Mouse (Mus musculus): ENCODE data around the gene Agrn.

Gene Agrn

GRCm38 (mm10) chr4:156202462-156202893, 5.2 kb upstream of the Agrn start:
- DNase-seq (ENCODE audit: low read depth, low spot score): no peak

GRCm38 (mm10) chr4:156200623-156201475, 3.6 kb upstream of the Agrn start, which contains the start of gene Isg15:
Gene Isg15 (minus strand): TSS chr4:156200818.
- no peak for DNase-seq (ENCODE audit: low read depth, low spot score)

- no peak for DNase-seq (ENCODE audit: low read depth, low spot score)
Observed at GRCm38 (mm10) chr4:156197829-156198205, 529 bp upstream of the Agrn start.

GRCm38 (mm10) chr4:156195927-156196870, 1.1 kb downstream of the Agrn start:
- no peak for DNase-seq (ENCODE audit: low read depth, low spot score)

- DNase-seq (ENCODE audit: low read depth, low spot score): no peak
Observed at GRCm38 (mm10) chr4:156194346-156194745, 2.9 kb downstream of the Agrn start.

- no peak for DNase-seq (ENCODE audit: low read depth, low spot score)
Observed at GRCm38 (mm10) chr4:156193906-156194305, 3.4 kb downstream of the Agrn start.

GRCm38 (mm10) chr4:156193200-156193590, 4.1 kb downstream of the Agrn start:
- DNase-seq (ENCODE audit: low read depth, low spot score): no peak

GRCm38 (mm10) chr4:156192421-156193199, 4.7 kb downstream of the Agrn start:
- no peak for DNase-seq (ENCODE audit: low read depth, low spot score)

GRCm38 (mm10) chr4:156188811-156189323, 8.4 kb downstream of the Agrn start:
- DNase-seq (ENCODE audit: low read depth, low spot score): no peak

GRCm38 (mm10) chr4:156188162-156188810, 9.0 kb downstream of the Agrn start:
- DNase-seq (ENCODE audit: low read depth, low spot score): no peak

GRCm38 (mm10) chr4:156185950-156186850, 11.1 kb downstream of the Agrn start:
- no peak for DNase-seq (ENCODE audit: low read depth, low spot score)

GRCm38 (mm10) chr4:156185456-156185949, 11.8 kb downstream of the Agrn start:
- DNase-seq (ENCODE audit: low read depth, low spot score): no peak

GRCm38 (mm10) chr4:156184291-156184954, 12.9 kb downstream of the Agrn start:
- no peak for DNase-seq (ENCODE audit: low read depth, low spot score)

GRCm38 (mm10) chr4:156183747-156184146, 13.5 kb downstream of the Agrn start:
- no peak for DNase-seq (ENCODE audit: low read depth, low spot score)

- DNase-seq (ENCODE audit: low read depth, low spot score): no peak
Observed at GRCm38 (mm10) chr4:156177630-156178029, 19.7 kb downstream of the Agrn start.

- DNase-seq (ENCODE audit: low read depth, low spot score): no peak
Observed at GRCm38 (mm10) chr4:156171828-156172227, 25.5 kb downstream of the Agrn start.

GRCm38 (mm10) chr4:156169129-156169528, 28.2 kb downstream of the Agrn start:
- DNase-seq (ENCODE audit: low read depth, low spot score): no peak

- no peak for DNase-seq (ENCODE audit: low read depth, low spot score)
Observed at GRCm38 (mm10) chr4:156168611-156169010, 28.7 kb downstream of the Agrn start.

- no peak for DNase-seq (ENCODE audit: low read depth, low spot score)
Observed at GRCm38 (mm10) chr4:156166477-156166876, 30.8 kb downstream of the Agrn start.
